Mouse (Mus musculus) heart, embryonic 16.5 days (tissue): ENCODE measurements around the gene Zfr2. TPM values are rescaled to one million over a fixed set of nuclear protein-coding genes. Genes with fewer than 3 reads are reported as not detected.
"Not testable (repeated sequence)": the region's sequence is repeated elsewhere in the genome, so short reads cannot be mapped to it uniquely, and the experiment has no call there.

Experiments used
- ATAC-seq: fragments of 200-750 bp; cut with Nextera tagmentation; replicated peaks from 2 replicates; pipeline ENCODE4 v1.8.0; 2017; ENCODE audit warnings: moderate number of reproducible peaks; ENCODE audit not compliant: insufficient read depth, low FRiP score; ENCODE audit errors: extremely low read depth
- H3K27ac ChIP-seq: fragments of 300-500 bp; sonication (generic); 2 replicates; pipeline ENCODE4 v1.5.1; 2014; ENCODE audit warnings: mild to moderate bottlenecking, low read length, control low read depth, moderate library complexity
- H3K27me3 ChIP-seq: fragments of 300-500 bp; sonication (generic); 2 replicates; pipeline ENCODE4 v1.6.1; 2014; ENCODE audit warnings: low read length, mixed read lengths; ENCODE audit not compliant: control insufficient read depth, insufficient read depth
- H3K36me3 ChIP-seq: fragments of 300-500 bp; sonication (generic); 2 replicates; pipeline ENCODE4 v1.6.1; 2014; ENCODE audit not compliant: control insufficient read depth, insufficient read depth
- H3K4me1 ChIP-seq: fragments of 300-500 bp; sonication (generic); 2 replicates; pipeline ENCODE4 v1.6.1; 2014; ENCODE audit warnings: low read length, mixed read lengths; ENCODE audit not compliant: control insufficient read depth, insufficient read depth
- H3K4me2 ChIP-seq: fragments of 300-500 bp; sonication (generic); 2 replicates; pipeline ENCODE4 v1.6.1; 2014; ENCODE audit warnings: low read depth, mild to moderate bottlenecking, control low read depth, low read length
- H3K4me3 ChIP-seq: fragments of 300-500 bp; sonication (generic); 2 replicates; pipeline ENCODE4 v1.5.1; 2014; ENCODE audit warnings: mild to moderate bottlenecking, control low read depth, low read length
- H3K9ac ChIP-seq: fragments of 300-500 bp; sonication (generic); 2 replicates; pipeline ENCODE4 v1.6.1; 2014; ENCODE audit warnings: low read length, control low read depth
- H3K9me3 ChIP-seq: fragments of 300-500 bp; sonication (generic); replicated peaks from 2 replicates; pipeline ENCODE4 v1.6.1; 2016; ENCODE audit warnings: low read length; ENCODE audit not compliant: control insufficient read depth
- WGBS: fragments of 180-500 bp; shearing (Covaris S2); extraction: QIAGEN DNeasy Blood & Tissue Kit; methylation state at CpG from one replicate; pipeline ENCODE4 v1.1.7; 2014; 5-methylcytosine and 5-hydroxymethylcytosine counted together
- polyA plus RNA-seq: library from polyadenylated mRNA; unstranded; fragments of >200 nt; fragmentation: Nextera tagmentation; extraction: Ambion mirVana; gene quantifications from 2 replicates; pipeline ENCODE4 v1.2.1, GENCODE M21; 2015

The Zfr2 gene
- polyA plus RNA-seq, 1 experiment from 2014 or later = 5.0 TPM

- not testable (repeated sequence) for H3K36me3 ChIP-seq, H3K9ac ChIP-seq, H3K4me2 ChIP-seq, H3K4me1 ChIP-seq, H3K9me3 ChIP-seq, H3K27ac ChIP-seq, H3K4me3 ChIP-seq, H3K27me3 ChIP-seq, ATAC-seq
- WGBS = 4% methylated on average over 1 of the region's 1 CpGs
These were observed 15.7 kb upstream of the Zfr2 start for GRCm38 (mm10) chr10:81217267-81217666.

- H3K36me3 ChIP-seq = no peaks in the 10 kb centered on the region
- H3K4me1 ChIP-seq = no peaks in the 10 kb centered on the region
- WGBS = 32% methylated on average over 7 of the region's 7 CpGs
- peak; percentile 64 for ATAC-seq
- no peaks in the 10 kb centered on the region for H3K9me3 ChIP-seq
- no peak overlapping the region for H3K9ac ChIP-seq
- H3K4me2 ChIP-seq = no peak overlapping the region
- no peak overlapping the region for H3K27ac ChIP-seq
- no peaks in the 10 kb centered on the region for H3K27me3 ChIP-seq
- H3K4me3 ChIP-seq = no peak overlapping the region
These were observed 15.0 kb upstream of the Zfr2 start for GRCm38 (mm10) chr10:81217964-81218363.

GRCm38 (mm10) chr10:81221402-81222015, 11.4 kb upstream of the Zfr2 start:
- Histone ChIP-seq H3K4me3 (no peak overlapping the region), H3K4me2 (no peak overlapping the region), H3K36me3 (no peaks in the 10 kb centered on the region), H3K9ac (no peak overlapping the region), H3K27me3 (no peaks in the 10 kb centered on the region), H3K9me3 (no peaks in the 10 kb centered on the region), H3K4me1 (no peaks in the 10 kb centered on the region), H3K27ac (no peak overlapping the region)
- 79% methylated on average over 5 of the region's 5 CpGs for WGBS
- no peak for ATAC-seq

GRCm38 (mm10) chr10:81223731-81224130, 9.2 kb upstream of the Zfr2 start:
- WGBS = 51% methylated on average over 2 of the region's 2 CpGs

GRCm38 (mm10) chr10:81229735-81230437, 3.1 kb upstream of the Zfr2 start:
- Histone ChIP-seq H3K36me3 (no peaks in the 10 kb centered on the region), H3K4me1 (0 out of 2 replicates have a peak, but pooled peaks cover 12% of the 10 kb centered on the region), H3K27ac (no peak overlapping the region), H3K4me2 (peak overlapping the region; percentile 48), H3K4me3 (peak overlapping the region; percentile 22; the same call in 1 of the 2 replicates), H3K9me3 (no peaks in the 10 kb centered on the region), H3K9ac (no peak overlapping the region), H3K27me3 (peaks cover 16% of the 10 kb centered on the region)
- 8% methylated on average over 20 of the region's 20 CpGs for WGBS
- no peak for ATAC-seq

More at GRCm38 (mm10) chr10:81223731-81224130, 9.2 kb upstream of the Zfr2 start:
- H3K9me3 ChIP-seq, H3K27ac ChIP-seq, ATAC-seq, H3K36me3 ChIP-seq, H3K4me3 ChIP-seq, H3K27me3 ChIP-seq, H3K9ac ChIP-seq, H3K4me1 ChIP-seq, H3K4me2 ChIP-seq: not testable (repeated sequence)

- H3K9me3 ChIP-seq = no peaks in the 10 kb centered on the region
- no peak for ATAC-seq
- no peaks in the 10 kb centered on the region for H3K36me3 ChIP-seq
- H3K27me3 ChIP-seq = peaks cover 16% of the 10 kb centered on the region
- peak within 1 kb of the TSS; percentile 48 for H3K4me2 ChIP-seq
- H3K4me3 ChIP-seq = peak within 1 kb of the TSS; percentile 22; the same call in 1 of the 2 replicates
- 13% methylated on average over 27 of the region's 27 CpGs for WGBS
- no peak within 1 kb of the TSS for H3K27ac ChIP-seq
- 0 out of 2 replicates have a peak, but pooled peaks cover 12% of the 10 kb centered on the region for H3K4me1 ChIP-seq
- no peak within 1 kb of the TSS for H3K9ac ChIP-seq
These were observed 2.3 kb upstream of the Zfr2 start, which contains the start of gene Atcay for GRCm38 (mm10) chr10:81230438-81231332. Atcay (minus strand) TSS chr10:81230833.

GRCm38 (mm10) chr10:81231436-81231835, 1.5 kb upstream of the Zfr2 start:
- Histone ChIP-seq H3K27ac (no peak overlapping the region), H3K4me3 (no peak overlapping the region), H3K9ac (no peak overlapping the region), H3K9me3 (no peaks in the 10 kb centered on the region), H3K4me2 (no peak overlapping the region), H3K4me1 (0 out of 2 replicates have a peak, but pooled peaks cover 12% of the 10 kb centered on the region), H3K27me3 (peaks cover 16% of the 10 kb centered on the region), H3K36me3 (no peaks in the 10 kb centered on the region)
- 51% methylated on average over 7 of the region's 7 CpGs for WGBS
- no peak for ATAC-seq

GRCm38 (mm10) chr10:81233226-81233585, 251 bp downstream of the Zfr2 start:
- Histone ChIP-seq H3K4me3 (peak overlapping the region; percentile 85), H3K4me2 (peak overlapping the region; percentile 75), H3K4me1 (0 out of 2 replicates have a peak, but pooled peaks cover 12% of the 10 kb centered on the region), H3K27me3 (peaks cover 16% of the 10 kb centered on the region), H3K27ac (0 out of 2 replicates have a peak overlapping the region, but pooled peaks have one; percentile 39), H3K9ac (peak overlapping the region; percentile 88), H3K9me3 (no peaks in the 10 kb centered on the region), H3K36me3 (no peaks in the 10 kb centered on the region)
- peak; percentile 49 for ATAC-seq
- under 1% methylated on average over 21 of the region's 28 CpGs for WGBS
